In genomic region chr6:41137401-41137777, GRCm38 (mm10) we compare ENCODE assay signal across 7 mouse cellular contexts.
A peak's percentile ranks its signal among the peaks of the same experiment; 100 is the strongest.
DNase-seq lines count a peak whose midpoint lies in the region; ATAC-seq and TF ChIP-seq lines count a peak whose summit lies in the region.
"Not testable (repeated sequence)": the region's sequence is repeated elsewhere in the genome, so short reads cannot be mapped to it uniquely, and the experiment has no call there.

No protein-coding gene starts in this region.

- not testable (repeated sequence) for H3K9ac ChIP-seq in forebrain, embryonic 11.5 days (ENCODE audit: low read length); forebrain, postnatal 0 days; hindbrain, postnatal 0 days (replicated peaks; ENCODE audit: low read length); midbrain, embryonic 11.5 days (ENCODE audit: low read length); midbrain, embryonic 15.5 days; neural tube, embryonic 11.5 days (ENCODE audit: low read length); neural tube, embryonic 14.5 days (replicated peaks; ENCODE audit: low read depth, low read length)

- H3K9me3 ChIP-seq in forebrain, embryonic 11.5 days (ENCODE audit: control insufficient read depth, low read length); forebrain, postnatal 0 days (ENCODE audit: low read length); hindbrain, postnatal 0 days (ENCODE audit: low read length); midbrain, embryonic 11.5 days (ENCODE audit: control insufficient read depth, low read length); midbrain, embryonic 15.5 days; neural tube, embryonic 11.5 days (ENCODE audit: control insufficient read depth, low read length); neural tube, embryonic 14.5 days (ENCODE audit: control insufficient read depth, low read length): not testable (repeated sequence)

- peak; percentile 60 for ATAC-seq in forebrain, embryonic 11.5 days (replicated peaks; ENCODE audit: low FRiP score)
- ATAC-seq in forebrain, postnatal 0 days: peak; percentile 25; the same call in 1 of the 2 replicates
- ATAC-seq in hindbrain, postnatal 0 days: peak; percentile 38; the same call in 1 of the 2 replicates
- ATAC-seq in midbrain, embryonic 11.5 days (ENCODE audit: low FRiP score): peak; percentile 61; the same call in 1 of the 2 replicates
- peak; percentile 56 for ATAC-seq in midbrain, embryonic 15.5 days (replicated peaks)
- peak; percentile 63; the same call in 1 of the 2 replicates for ATAC-seq in neural tube, embryonic 11.5 days (ENCODE audit: insufficient read depth, low FRiP score, low TSS enrichment)
- ATAC-seq in neural tube, embryonic 14.5 days (ENCODE audit: low read depth): peak; percentile 21; the same call in 1 of the 2 replicates

- WGBS in forebrain, embryonic 11.5 days: 41% methylated on average over 2 of the region's 2 CpGs
- WGBS in forebrain, postnatal 0 days: 52% methylated on average over 2 of the region's 2 CpGs
- 39% methylated on average over 2 of the region's 2 CpGs for WGBS in hindbrain, postnatal 0 days
- WGBS in midbrain, embryonic 11.5 days: 50% methylated on average over 2 of the region's 2 CpGs
- WGBS in midbrain, embryonic 15.5 days: 53% methylated on average over 2 of the region's 2 CpGs
- 50% methylated on average over 2 of the region's 2 CpGs for WGBS in neural tube, embryonic 11.5 days
- 45% methylated on average over 2 of the region's 2 CpGs for WGBS in neural tube, embryonic 14.5 days

- not testable (repeated sequence) for H3K4me3 ChIP-seq in forebrain, embryonic 11.5 days (ENCODE audit: low read depth, low read length); forebrain, postnatal 0 days (ENCODE audit: low read depth, low read length); hindbrain, postnatal 0 days (ENCODE audit: low read length); midbrain, embryonic 11.5 days (ENCODE audit: low read depth, low read length); midbrain, embryonic 15.5 days; neural tube, embryonic 11.5 days (ENCODE audit: low read depth, low read length); neural tube, embryonic 14.5 days (ENCODE audit: low read depth, low read length)

- not testable (repeated sequence) for H3K4me1 ChIP-seq in forebrain, embryonic 11.5 days (replicated peaks; ENCODE audit: control insufficient read depth, insufficient read depth, low read length); forebrain, postnatal 0 days (ENCODE audit: insufficient read depth); hindbrain, postnatal 0 days (ENCODE audit: insufficient read depth, low read length); midbrain, embryonic 11.5 days (ENCODE audit: control insufficient read depth, insufficient read depth, low read length); midbrain, embryonic 15.5 days; neural tube, embryonic 11.5 days (ENCODE audit: control insufficient read depth, insufficient read depth, low read length); neural tube, embryonic 14.5 days (ENCODE audit: control insufficient read depth, insufficient read depth, low read length)

- not testable (repeated sequence) for DNase-seq in forebrain, embryonic 11.5 days (ENCODE audit: low spot score); forebrain, postnatal 0 days; hindbrain, postnatal 0 days (ENCODE audit: low spot score); midbrain, embryonic 11.5 days (ENCODE audit: low spot score, missing footprints); neural tube, embryonic 11.5 days (ENCODE audit: low spot score)

- TF ChIP-seq CTCF in forebrain, postnatal 0 days (IDR thresholded peaks at IDR 0.05; ENCODE audit: low read depth); hindbrain, postnatal 0 days (IDR thresholded peaks at IDR 0.05; ENCODE audit: low read depth): not testable (repeated sequence)

- H3K27me3 ChIP-seq in forebrain, embryonic 11.5 days (ENCODE audit: control insufficient read depth, insufficient read depth, low read length); forebrain, postnatal 0 days (ENCODE audit: insufficient read depth, low read length); hindbrain, postnatal 0 days (ENCODE audit: insufficient read depth, low read length); midbrain, embryonic 11.5 days (ENCODE audit: control insufficient read depth, insufficient read depth, low read length); midbrain, embryonic 15.5 days (replicated peaks); neural tube, embryonic 11.5 days (ENCODE audit: control insufficient read depth, insufficient read depth, low read length); neural tube, embryonic 14.5 days (ENCODE audit: control insufficient read depth, insufficient read depth, low read length): not testable (repeated sequence)

- H3K4me2 ChIP-seq in forebrain, embryonic 11.5 days (ENCODE audit: low read depth, low read length, severe bottlenecking); forebrain, postnatal 0 days (ENCODE audit: low read depth); hindbrain, postnatal 0 days (ENCODE audit: low read depth, low read length); midbrain, embryonic 11.5 days; midbrain, embryonic 15.5 days; neural tube, embryonic 11.5 days (ENCODE audit: low read depth); neural tube, embryonic 14.5 days (ENCODE audit: low read depth, low read length): not testable (repeated sequence)

- not testable (repeated sequence) for H3K36me3 ChIP-seq in forebrain, embryonic 11.5 days (ENCODE audit: control insufficient read depth, insufficient read depth, low read length); forebrain, postnatal 0 days (ENCODE audit: insufficient read depth); hindbrain, postnatal 0 days (ENCODE audit: insufficient read depth, low read length); midbrain, embryonic 11.5 days (ENCODE audit: control insufficient read depth, insufficient read depth, low read length); midbrain, embryonic 15.5 days (replicated peaks); neural tube, embryonic 11.5 days (ENCODE audit: control insufficient read depth, insufficient read depth, low read length); neural tube, embryonic 14.5 days (ENCODE audit: control insufficient read depth, insufficient read depth, low read length)

- H3K27ac ChIP-seq in forebrain, embryonic 11.5 days (ENCODE audit: low read depth, low read length); forebrain, postnatal 0 days (ENCODE audit: low read depth, low read length); hindbrain, postnatal 0 days; midbrain, embryonic 11.5 days (ENCODE audit: low read depth, low read length); midbrain, embryonic 15.5 days; neural tube, embryonic 11.5 days (ENCODE audit: low read depth, low read length); neural tube, embryonic 14.5 days (ENCODE audit: low read depth, low read length): not testable (repeated sequence)
